Mouse (Mus musculus): ENCODE results near the gene Gm14214. TPM values are rescaled to one million over a fixed set of nuclear protein-coding genes. Genes with fewer than 3 reads are reported as not detected.

Gene Gm14214
- not detected in 2 replicates for polyA plus RNA-seq (2015; fragmentation: Nextera tagmentation; extraction: Ambion mirVana)

GRCm38 (mm10) chr2:154769930-154770329 lies at the start of gene Gm14214:
Gene Gm14214, minus strand, starts transcription at chr2:154770030.

GRCm38 (mm10) chr2:154790656-154791483 lies 21.0 kb upstream of the Gm14214 start, which contains the start of the genes Raly and a:
Gene Raly, plus strand, starts transcription at chr2:154791096.
Gene a, plus strand, starts transcription at chr2:154791402.

Other genes with a start within 250 kb of the Gm14214 start
- gene 1700003F12Rik, start 222.9 kb downstream of the Gm14214 start, polyA plus RNA-seq (2015; fragmentation: Nextera tagmentation; extraction: Ambion mirVana), result 1.0 and 1.3 TPM in 2 replicates
- gene Actl10, start 218.3 kb downstream of the Gm14214 start, polyA plus RNA-seq (2015; fragmentation: Nextera tagmentation; extraction: Ambion mirVana), result not detected in 2 replicates
- 0.73 and 1.3 TPM in 2 replicates for gene Necab3, start 211.1 kb downstream of the Gm14214 start, polyA plus RNA-seq (2015; fragmentation: Nextera tagmentation; extraction: Ambion mirVana)
- gene E2f1, start 200.1 kb downstream of the Gm14214 start, polyA plus RNA-seq (2015; fragmentation: Nextera tagmentation; extraction: Ambion mirVana), result 6.7 and 7.3 TPM in 2 replicates
- 22.3 and 27.5 TPM in 2 replicates for gene Pxmp4, start 166.3 kb downstream of the Gm14214 start, polyA plus RNA-seq (2015; fragmentation: Nextera tagmentation; extraction: Ambion mirVana)
- 0.28 and 0.32 TPM in 2 replicates for gene Zfp341, start 156.7 kb downstream of the Gm14214 start, polyA plus RNA-seq (2015; fragmentation: Nextera tagmentation; extraction: Ambion mirVana)
- gene 4930519P11Rik, start 156.6 kb downstream of the Gm14214 start, polyA plus RNA-seq (2015; fragmentation: Nextera tagmentation; extraction: Ambion mirVana), result 0.39 and 0.97 TPM in 2 replicates
- 19.1 and 26.6 TPM in 2 replicates for gene Chmp4b, start 118.3 kb downstream of the Gm14214 start, polyA plus RNA-seq (2015; fragmentation: Nextera tagmentation; extraction: Ambion mirVana)
- 18.1 and 19.1 TPM in 2 replicates for gene Raly, start 21.1 kb upstream of the Gm14214 start, polyA plus RNA-seq (2015; fragmentation: Nextera tagmentation; extraction: Ambion mirVana)
- gene a, start 21.4 kb upstream of the Gm14214 start, polyA plus RNA-seq (2015; fragmentation: Nextera tagmentation; extraction: Ambion mirVana), result 1.5 and 1.7 TPM in 2 replicates
- 94.0 and 95.0 TPM in 2 replicates for gene Eif2s2, start 122.9 kb upstream of the Gm14214 start, polyA plus RNA-seq (2015; fragmentation: Nextera tagmentation; extraction: Ambion mirVana)
- 0.05 and 0.07 TPM in 2 replicates for gene Gm14226, start 248.2 kb upstream of the Gm14214 start, polyA plus RNA-seq (2015; fragmentation: Nextera tagmentation; extraction: Ambion mirVana)

Measured in skeletal muscle tissue, postnatal 0 days (tissue).